Mouse (Mus musculus) heart, embryonic 15.5 days (tissue): Measurements from ENCODE around the gene B4galnt3. TPM values are rescaled to one million over a fixed set of nuclear protein-coding genes. Genes with fewer than 3 reads are reported as not detected.

Source experiments
- ATAC-seq: fragments of 200-750 bp; cut with Nextera tagmentation; replicated peaks from 2 replicates; pipeline ENCODE4 v1.8.0; 2017; ENCODE audit warnings: low read depth, moderate TSS enrichment; ENCODE audit not compliant: insufficient number of reproducible peaks, insufficient read depth, low FRiP score
- H3K27ac ChIP-seq: fragments of 300-500 bp; sonication (generic); 2 replicates; pipeline ENCODE4 v1.5.1; 2015; ENCODE audit warnings: mild to moderate bottlenecking, inconsistent platforms
- H3K27me3 ChIP-seq: fragments of 300-500 bp; sonication (generic); 2 replicates; pipeline ENCODE4 v1.6.1; 2015; ENCODE audit warnings: inconsistent platforms
- H3K36me3 ChIP-seq: fragments of 300-500 bp; sonication (generic); 2 replicates; pipeline ENCODE4 v1.6.1; 2015; ENCODE audit warnings: mild to moderate bottlenecking, inconsistent platforms
- H3K4me1 ChIP-seq: fragments of 300-500 bp; sonication (generic); replicated peaks from 2 replicates; pipeline ENCODE4 v1.6.1; 2015; ENCODE audit warnings: inconsistent platforms
- H3K4me2 ChIP-seq: fragments of 300-500 bp; sonication (generic); 2 replicates; pipeline ENCODE4 v1.6.1; 2015; ENCODE audit warnings: inconsistent platforms, mild to moderate bottlenecking, moderate library complexity
- H3K4me3 ChIP-seq: fragments of 300-500 bp; sonication (generic); 2 replicates; pipeline ENCODE4 v1.5.1; 2015; ENCODE audit warnings: mild to moderate bottlenecking, inconsistent platforms
- H3K9ac ChIP-seq: fragments of 300-500 bp; sonication (generic); 2 replicates; pipeline ENCODE4 v1.6.1; 2015; ENCODE audit warnings: mild to moderate bottlenecking, inconsistent platforms
- H3K9me3 ChIP-seq: fragments of 300-500 bp; sonication (generic); replicated peaks from 2 replicates; pipeline ENCODE4 v1.6.1; 2016; ENCODE audit warnings: inconsistent platforms
- WGBS: fragments of 180-500 bp; shearing (Covaris S2); methylation state at CpG from one replicate; pipeline ENCODE4 v1.1.7; 2015; ENCODE audit warnings: mixed read lengths; 5-methylcytosine and 5-hydroxymethylcytosine counted together
- polyA plus RNA-seq: library from polyadenylated mRNA; unstranded; fragments of >200 nt; fragmentation: Nextera tagmentation; extraction: Ambion mirVana; gene quantifications from 2 replicates; pipeline ENCODE4 v1.2.1, GENCODE M21; 2015

B4galnt3 gene
- polyA plus RNA-seq, 1 experiment from 2014 or later: 0.34 TPM

GRCm38 (mm10) chr6:120162928-120163327 lies 131.4 kb downstream of the B4galnt3 start:
- no peaks in the 10 kb centered on the region for H3K9me3 ChIP-seq
- no peak overlapping the region for H3K4me3 ChIP-seq
- no peak for ATAC-seq
- no peaks in the 10 kb centered on the region for H3K27me3 ChIP-seq
- 65% methylated on average over 6 of the region's 6 CpGs for WGBS
- H3K4me1 ChIP-seq: peaks cover 32% of the 10 kb centered on the region
- no peak overlapping the region for H3K9ac ChIP-seq
- no peak overlapping the region for H3K4me2 ChIP-seq
- H3K27ac ChIP-seq: no peak overlapping the region
- no peaks in the 10 kb centered on the region for H3K36me3 ChIP-seq

GRCm38 (mm10) chr6:120159133-120159901 lies 135.0 kb downstream of the B4galnt3 start:
- H3K27ac ChIP-seq: peak overlapping the region; percentile 94
- H3K4me1 ChIP-seq: peaks cover 28% of the 10 kb centered on the region
- H3K4me2 ChIP-seq: peak overlapping the region; percentile 35
- 28% methylated on average over 9 of the region's 9 CpGs for WGBS
- peak; percentile 71 for ATAC-seq
- no peak overlapping the region for H3K4me3 ChIP-seq
- H3K9me3 ChIP-seq: no peaks in the 10 kb centered on the region
- no peaks in the 10 kb centered on the region for H3K27me3 ChIP-seq
- no peak overlapping the region for H3K9ac ChIP-seq
- no peaks in the 10 kb centered on the region for H3K36me3 ChIP-seq

- no peak for ATAC-seq
- Histone ChIP-seq H3K9me3 (no peaks in the 10 kb centered on the region), H3K4me3 (no peak overlapping the region), H3K9ac (no peak overlapping the region), H3K4me1 (peaks cover 31% of the 10 kb centered on the region), H3K27ac (no peak overlapping the region), H3K4me2 (no peak overlapping the region), H3K36me3 (no peaks in the 10 kb centered on the region), H3K27me3 (no peaks in the 10 kb centered on the region)
- 66% methylated on average over 6 of the region's 6 CpGs for WGBS
Measured at GRCm38 (mm10) chr6:120157479-120157878, 136.9 kb downstream of the B4galnt3 start.

- WGBS: 79% methylated on average over 4 of the region's 4 CpGs
- Histone ChIP-seq H3K27ac (no peak overlapping the region), H3K27me3 (no peaks in the 10 kb centered on the region), H3K4me2 (no peak overlapping the region), H3K9ac (no peak overlapping the region), H3K36me3 (no peaks in the 10 kb centered on the region), H3K4me3 (no peak overlapping the region), H3K9me3 (no peaks in the 10 kb centered on the region), H3K4me1 (peaks cover 39% of the 10 kb centered on the region)
- ATAC-seq: no peak
Measured at GRCm38 (mm10) chr6:120155510-120155909, 138.8 kb downstream of the B4galnt3 start.

DNA sequence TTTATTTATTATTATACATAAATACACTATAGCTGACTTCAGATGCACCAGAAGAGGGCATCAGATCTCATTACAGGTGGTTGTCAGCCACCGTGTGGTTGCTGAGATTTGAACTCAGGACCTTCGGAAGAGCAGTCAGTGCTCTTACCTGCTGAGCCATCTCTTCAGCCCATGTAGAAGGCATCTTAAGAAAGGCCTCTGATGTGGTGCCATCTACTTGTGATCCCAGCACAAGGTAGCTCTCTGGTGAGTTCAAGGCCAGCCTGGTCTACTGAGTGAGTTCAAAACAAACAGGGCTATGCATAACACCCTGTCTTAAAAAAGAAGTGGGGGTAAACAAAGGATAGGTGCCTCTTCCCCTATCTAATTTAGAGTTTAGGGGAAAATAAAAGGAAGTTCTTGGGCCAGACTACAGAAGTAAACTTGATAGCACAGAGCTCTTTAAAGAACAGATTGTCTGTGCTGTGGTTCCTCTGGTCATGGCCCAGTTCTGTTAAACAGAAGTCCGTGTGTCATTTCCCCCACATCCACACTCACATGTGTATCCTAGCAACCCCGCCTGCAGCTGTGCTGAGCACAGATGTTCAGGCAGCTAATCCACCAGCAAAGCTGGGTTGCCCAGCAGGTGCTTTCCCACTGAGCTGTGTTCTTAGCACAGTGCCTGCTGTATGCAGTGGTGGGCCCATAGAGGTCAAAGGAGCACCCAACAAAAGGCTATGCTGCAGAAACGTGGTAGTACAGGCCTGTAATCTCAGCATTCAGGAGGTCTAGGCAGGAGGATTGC lies 139.6 kb downstream of the B4galnt3 start:
- Histone ChIP-seq H3K36me3 (no peaks in the 10 kb centered on the region), H3K9me3 (no peaks in the 10 kb centered on the region), H3K4me1 (peaks cover 39% of the 10 kb centered on the region), H3K27me3 (no peaks in the 10 kb centered on the region), H3K4me2 (no peak overlapping the region), H3K27ac (no peak overlapping the region), H3K9ac (no peak overlapping the region), H3K4me3 (no peak overlapping the region)
- ATAC-seq: no peak
- WGBS: 67% methylated on average over 5 of the region's 5 CpGs

Other genes with a start within 250 kb of the B4galnt3 start
- 0.15 TPM in 1 of 2 replicates, not detected in the other for gene Ninj2, start 201.2 kb downstream of the B4galnt3 start, polyA plus RNA-seq
- 0.14 and 0.21 TPM in 2 replicates for gene D330020A13Rik, start 195 bp downstream of the B4galnt3 start, polyA plus RNA-seq
- 29.0 and 29.5 TPM in 2 replicates for gene Kdm5a, start 69.6 kb upstream of the B4galnt3 start, polyA plus RNA-seq
- 17.3 and 20.6 TPM in 2 replicates for gene Ccdc77, start 69.8 kb upstream of the B4galnt3 start, polyA plus RNA-seq
- gene Il17ra, start 168.7 kb upstream of the B4galnt3 start, polyA plus RNA-seq: 3.4 and 8.1 TPM in 2 replicates
- 0.15 TPM in 1 of 2 replicates, not detected in the other for gene Tmem121b, start 199.2 kb upstream of the B4galnt3 start, polyA plus RNA-seq
- gene Hdhd5, start 236.8 kb upstream of the B4galnt3 start, polyA plus RNA-seq: 12.4 and 15.6 TPM in 2 replicates